Mouse (Mus musculus) A20 (cell line): ENCODE measurements around the gene Ubald1.
A peak's percentile ranks its signal among the peaks of the same experiment; 100 is the strongest.

ENCODE experiments used
- DNase-seq: peaks from one replicate; pipeline ENCODE4 v3.0.0-alpha.2; 2011; ENCODE audit warnings: low read depth, low spot score

Gene Ubald1

GRCm38 (mm10) chr16:4899711-4900110 is 19.6 kb upstream of the Ubald1 start:
- DNase-seq: no peak

GRCm38 (mm10) chr16:4898881-4899280 is 18.8 kb upstream of the Ubald1 start:
- DNase-seq: peak; percentile 89

- peak; percentile 49 for DNase-seq
These were observed 17.1 kb upstream of the Ubald1 start for GRCm38 (mm10) chr16:4897146-4897730.

GRCm38 (mm10) chr16:4896249-4897027 is 16.3 kb upstream of the Ubald1 start:
- DNase-seq: no peak

GRCm38 (mm10) chr16:4894201-4894908 is 14.2 kb upstream of the Ubald1 start:
- DNase-seq: no peak

DNA sequence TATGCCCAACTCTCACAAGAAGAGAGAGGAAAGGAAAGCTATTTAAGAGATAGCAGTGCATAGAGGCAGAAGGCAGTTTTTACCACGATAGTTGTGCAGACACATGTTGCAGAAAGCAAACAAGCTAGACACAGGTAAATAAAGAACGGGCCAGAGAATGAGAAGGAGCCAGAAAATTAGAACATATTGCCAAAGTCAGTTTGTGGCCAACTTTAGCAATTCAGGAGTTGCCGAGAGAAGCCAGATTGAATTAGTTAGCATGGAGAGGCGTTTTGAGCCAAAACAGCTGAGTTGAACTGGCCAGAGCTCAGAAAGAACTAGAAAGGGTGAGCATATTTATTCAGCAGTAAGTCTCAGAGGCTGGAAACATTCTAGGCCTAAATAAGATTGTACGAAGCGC is 12.1 kb upstream of the Ubald1 start:
- DNase-seq: no peak

- DNase-seq: no peak
These were observed 10.1 kb upstream of the Ubald1 start for GRCm38 (mm10) chr16:4890201-4890709.

- no peak for DNase-seq
These were observed 6.5 kb upstream of the Ubald1 start for GRCm38 (mm10) chr16:4886690-4887020.

DNA sequence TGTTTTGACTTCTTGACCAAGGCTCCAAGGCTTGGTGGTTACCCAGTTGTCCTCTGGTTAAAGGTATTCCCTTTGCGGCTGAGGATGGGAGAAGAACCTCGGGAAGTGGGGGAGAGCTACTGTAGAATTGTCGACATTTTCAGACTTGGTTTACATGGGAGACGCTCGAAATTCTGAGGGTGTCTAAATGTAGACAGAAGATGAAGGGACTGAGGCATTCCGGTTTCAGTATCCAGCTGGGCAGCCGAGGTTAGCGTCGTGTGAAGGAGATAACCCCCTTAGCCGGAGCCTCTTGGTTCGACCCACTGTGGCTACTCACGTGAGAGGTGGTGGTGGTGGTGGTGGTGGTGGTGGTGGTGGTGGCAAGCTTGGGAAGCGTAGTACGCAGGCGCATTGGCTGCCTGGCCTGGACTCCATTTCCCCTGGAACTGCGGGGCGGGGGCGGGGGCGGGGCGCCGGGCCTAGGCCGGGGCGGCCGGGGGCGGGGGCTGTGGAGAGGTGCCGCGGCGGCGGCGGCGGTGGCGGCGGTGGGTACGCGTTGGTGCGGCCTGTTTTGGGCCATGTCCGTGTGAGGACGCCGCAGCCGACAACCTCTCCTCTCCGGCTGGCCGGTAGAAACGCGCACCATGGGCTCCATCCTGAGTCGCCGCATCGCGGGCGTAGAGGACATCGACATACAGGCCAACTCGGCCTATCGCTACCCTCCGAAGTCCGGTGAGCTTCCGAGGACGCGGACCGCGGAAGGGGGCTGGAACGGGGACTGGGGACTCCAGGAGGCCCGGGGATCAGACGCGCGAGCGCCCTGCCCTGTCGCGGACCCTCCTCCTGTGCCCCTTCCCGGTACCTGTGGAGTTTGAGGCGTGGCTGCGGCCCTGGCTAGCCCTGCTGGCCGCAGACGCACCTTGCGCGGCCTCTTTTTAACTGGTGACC is 5.9 kb upstream of the Ubald1 start, which contains the start of gene Mgrn1:
TSS of gene Mgrn1 (plus strand) at position 490 of the 930 bp plus-strand sequence.
- DNase-seq: peak; percentile 95

- no peak for DNase-seq
These were observed 4.8 kb upstream of the Ubald1 start for GRCm38 (mm10) chr16:4884930-4885329.

DNA sequence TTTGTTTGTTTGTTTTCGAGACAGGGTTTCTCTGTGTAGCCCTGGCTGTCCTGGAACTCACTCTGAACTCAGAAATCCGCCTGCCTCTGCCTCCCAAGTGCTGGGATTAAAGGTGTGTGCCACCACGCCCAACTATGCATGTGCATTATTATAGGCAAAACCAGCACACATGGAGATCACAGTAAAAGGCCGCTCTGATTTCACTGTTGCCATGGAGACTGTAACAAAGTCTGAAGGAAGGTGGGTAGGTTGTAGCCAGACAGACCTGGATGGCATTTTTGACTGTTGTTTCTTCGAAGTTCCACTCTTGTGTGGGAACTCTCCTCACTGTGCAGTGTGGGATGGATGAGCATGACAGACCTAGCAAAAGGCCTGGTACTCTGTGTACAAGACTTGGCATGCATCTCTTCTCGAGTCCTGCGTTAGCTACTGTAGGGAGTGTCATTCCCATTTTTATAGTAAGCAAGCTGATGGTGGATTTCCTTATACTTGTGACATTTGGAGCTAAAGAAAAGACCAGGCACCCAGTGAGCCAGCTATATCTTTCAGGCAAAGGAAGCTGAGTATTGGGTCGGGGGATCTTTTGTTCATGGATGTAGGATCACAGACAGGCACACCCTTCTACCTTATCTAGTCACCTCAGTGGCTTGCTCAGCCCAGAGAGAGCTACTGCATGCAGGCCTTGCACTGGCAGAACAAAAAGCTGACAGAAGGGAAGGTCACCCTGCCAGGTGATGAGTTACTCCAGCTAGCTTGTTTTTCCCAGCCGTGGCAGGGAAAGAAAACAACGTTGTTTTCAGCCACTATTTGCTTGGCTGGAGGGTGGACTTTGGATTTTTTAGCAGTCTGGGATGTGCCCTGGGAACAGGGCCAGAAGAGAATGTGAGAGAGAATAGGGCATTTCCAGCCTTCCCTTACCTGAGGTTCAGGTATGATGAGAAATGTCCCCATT is 1.6 kb upstream of the Ubald1 start:
- DNase-seq: peak; percentile 36

DNA sequence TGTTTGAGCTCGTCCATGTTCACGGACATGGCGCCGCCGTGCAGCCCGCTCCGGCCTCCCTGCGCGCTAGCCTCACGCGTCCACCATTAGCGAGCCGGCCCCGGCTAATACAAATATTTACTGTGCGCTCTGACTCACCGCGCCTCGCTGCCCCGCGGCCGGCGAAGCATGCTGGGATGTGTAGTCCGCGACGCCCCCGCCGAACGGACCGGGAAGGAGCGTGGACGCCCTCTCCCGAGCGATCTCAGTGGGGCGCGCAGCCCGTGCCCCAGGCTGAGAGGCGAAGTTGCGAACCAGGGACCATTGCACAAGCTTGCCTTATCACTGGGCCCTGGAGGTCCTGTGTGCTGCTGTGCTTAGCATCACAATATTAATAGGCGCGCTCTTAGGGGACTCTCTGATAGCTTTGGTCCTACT is 399 bp downstream of the Ubald1 start:
- DNase-seq: peak; percentile 93

DNA sequence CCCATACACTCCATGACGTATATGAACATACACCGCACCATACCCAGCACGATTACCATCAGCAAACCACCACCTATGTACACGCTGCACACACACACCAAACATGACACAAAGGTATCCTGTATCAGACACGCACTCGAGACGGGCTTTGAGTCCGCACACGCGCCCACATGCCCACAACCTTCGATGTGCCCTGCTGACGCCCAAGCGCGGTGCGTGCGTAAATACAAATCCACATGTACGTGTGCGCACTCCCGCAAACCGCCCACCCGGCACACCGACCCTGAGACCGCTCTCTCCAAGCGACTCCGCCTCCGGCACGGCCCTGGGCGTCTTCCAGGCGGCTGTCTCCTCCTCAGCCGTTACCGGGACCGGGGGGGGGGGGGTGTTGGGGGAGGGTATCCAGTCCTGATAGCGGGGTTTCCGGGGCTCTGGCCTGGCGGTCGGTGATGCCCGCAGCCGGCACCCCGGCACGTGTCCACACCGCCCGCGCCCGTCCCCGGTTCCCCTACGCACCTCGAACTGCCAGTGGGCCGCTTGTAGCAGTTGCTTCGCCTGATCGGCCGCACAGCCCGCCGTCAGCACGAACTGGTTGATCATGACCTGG is 911 bp downstream of the Ubald1 start:
- peak; percentile 64 for DNase-seq

- DNase-seq: peak; percentile 35
These were observed 1.8 kb downstream of the Ubald1 start for GRCm38 (mm10) chr16:4878192-4878885.

DNA sequence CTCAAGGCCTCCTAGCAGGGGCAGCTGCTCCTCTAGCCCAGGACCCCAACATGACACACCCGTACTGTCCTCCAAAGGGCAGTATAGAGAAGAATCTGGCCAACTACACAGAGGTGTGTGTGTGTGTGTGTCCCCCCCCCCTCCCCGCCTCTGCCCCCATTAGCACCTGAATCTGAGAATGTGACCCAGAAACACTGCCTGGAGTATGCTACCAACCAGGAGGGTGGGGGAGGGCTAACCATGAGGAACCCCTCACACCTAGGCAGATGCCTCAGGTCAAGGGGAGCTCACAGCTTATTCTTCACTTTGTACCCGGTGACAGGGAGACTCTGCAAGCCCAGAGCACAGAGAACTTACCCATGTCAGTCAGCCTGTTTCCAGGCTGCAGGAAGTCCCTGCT is 2.4 kb downstream of the Ubald1 start:
- no peak for DNase-seq

DNA sequence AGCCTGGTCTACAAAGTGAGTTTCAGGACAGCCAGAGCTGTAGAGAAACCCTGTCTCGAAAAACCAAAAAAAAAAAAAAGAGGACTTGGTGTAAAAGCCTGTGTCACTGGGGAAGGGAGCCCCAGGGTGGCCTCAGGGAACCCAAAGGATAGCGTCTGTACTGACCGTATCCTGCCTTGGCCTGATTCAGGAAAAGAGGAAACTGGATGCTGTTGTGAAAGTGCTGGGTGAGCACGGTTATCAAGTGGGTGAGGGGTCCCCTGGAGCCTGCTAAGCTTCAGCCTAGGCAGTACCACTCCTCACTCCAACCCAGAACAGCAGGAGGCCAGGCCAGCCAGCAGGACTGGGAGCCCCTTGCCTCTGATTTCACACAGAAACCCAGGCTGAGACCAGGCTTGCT is 2.9 kb downstream of the Ubald1 start:
- DNase-seq: no peak

GRCm38 (mm10) chr16:4876033-4876680 is 4.0 kb downstream of the Ubald1 start:
- DNase-seq: no peak

DNA sequence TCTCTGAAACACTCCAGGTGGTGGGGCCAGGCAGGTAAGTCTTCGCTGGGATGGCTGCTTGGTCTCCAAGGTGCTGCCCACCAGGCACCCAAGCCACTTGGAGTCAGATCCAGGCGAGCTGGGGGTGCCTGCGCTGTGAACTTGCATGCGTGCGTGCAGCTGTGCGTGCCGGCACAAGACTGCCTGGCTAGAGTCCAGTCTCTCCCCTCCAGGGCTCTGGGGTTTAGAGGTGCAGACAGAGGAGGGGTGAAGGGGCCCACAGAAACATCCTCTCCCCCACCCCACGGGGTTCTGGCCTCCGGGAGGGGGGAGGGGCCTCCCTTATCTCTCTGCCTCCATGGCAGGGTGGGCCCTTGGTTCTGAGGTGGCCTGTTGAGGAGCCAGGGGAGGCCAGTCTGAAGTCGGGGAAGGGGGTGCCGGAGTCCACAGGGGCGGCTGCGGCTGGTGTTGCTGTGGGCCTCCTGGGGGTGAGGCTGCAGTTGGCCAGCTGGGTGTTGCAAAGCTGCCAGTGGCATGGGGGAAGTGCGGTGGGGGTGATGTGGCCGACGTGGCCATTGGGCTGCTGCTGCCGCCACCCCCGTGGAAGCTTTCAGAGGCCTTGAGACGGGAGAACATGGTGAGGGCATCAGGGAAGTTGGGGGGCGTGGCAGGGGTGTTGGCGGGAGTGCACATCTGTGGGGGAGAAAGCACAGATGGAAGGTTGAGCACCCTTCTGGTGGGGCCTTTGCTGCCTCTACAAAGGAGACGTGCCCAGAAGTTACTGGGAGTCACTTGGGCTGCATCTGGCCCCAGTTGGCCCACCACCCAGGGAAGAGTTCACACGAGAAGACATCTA is 4.7 kb downstream of the Ubald1 start:
- no peak for DNase-seq
